Mouse (Mus musculus): ENCODE measurements around the gene Mnat1.

GRCm38 (mm10) chr12:73103713-73104112 lies 19.8 kb upstream of the Mnat1 start:
- TF ChIP-seq CTCF (IDR thresholded peaks at IDR 0.05; ENCODE audit: low read depth) (no peak), EP300 (IDR thresholded peaks at IDR 0.05; ENCODE audit: low read depth) (no peak)
